Mouse (Mus musculus): ENCODE results near the gene Unc79. TPM values are rescaled to one million over a fixed set of nuclear protein-coding genes. Genes with fewer than 3 reads are reported as not detected.

Unc79 gene
- total and polyA plus RNA-seq, 3 experiments: 0.04 to 0.86 (median 0.05) TPM

DNA sequence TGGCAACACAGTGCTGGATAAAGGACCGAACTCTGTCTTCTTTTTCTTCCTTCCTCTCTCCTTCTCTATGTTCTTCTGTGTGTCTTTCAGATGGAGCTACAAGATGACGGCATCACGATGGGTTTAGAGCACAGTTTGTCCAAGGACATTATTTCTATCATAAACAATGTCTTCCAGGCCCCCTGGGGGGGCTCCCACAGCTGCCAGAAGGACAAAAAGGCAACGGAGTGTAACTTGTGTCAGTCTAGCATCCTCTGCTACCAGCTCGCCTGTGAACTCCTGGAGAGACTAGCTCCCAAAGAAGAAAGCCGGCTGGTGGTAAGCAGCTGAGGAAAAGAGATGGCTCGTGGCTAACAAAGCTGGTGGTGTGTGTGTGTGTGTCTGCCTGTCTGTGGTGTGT is 130.1 kb downstream of the Unc79 start:
- H3K9ac ChIP-seq (ENCODE audit: insufficient read depth, low read depth): no peak overlapping the region
- no peak overlapping the region for H3K27ac ChIP-seq (ENCODE audit: insufficient read depth, low read depth)
- H3K27me3 ChIP-seq (replicated peaks): peaks cover 2% of the 10 kb centered on the region
- in situ Hi-C loops (cut with MboI; ENCODE audit: low pct_ligation_motif_present, low pct_unique_long_range_greater_than_20kb, low sequenced_read_pairs): no loop called here
- no peak for DNase-seq (ENCODE audit: extremely low read depth)
- peaks cover 0 to 2% of the 10 kb centered on the region in 2 experiments; a peak in 1 of 4 replicates for H3K4me1 ChIP-seq (ENCODE audit: control insufficient read depth in 1 of 2, insufficient read depth in 2 of 2)
- H3K36me3 ChIP-seq (replicated peaks in 1 of 2; ENCODE audit: control insufficient read depth in 1 of 2, insufficient read depth in 1 of 2, low read length in 1 of 2): no peaks in the 10 kb centered on the region
- H3K79me2 ChIP-seq (replicated peaks; ENCODE audit: control insufficient read depth, extremely low read depth, insufficient read depth, poor library complexity, severe bottlenecking): no peaks in the 10 kb centered on the region
- no peak overlapping the region for H3K4me2 ChIP-seq (ENCODE audit: insufficient read depth, low read depth, poor library complexity, severe bottlenecking)
- TF ChIP-seq MAFK (IDR thresholded peaks at IDR 0.05; ENCODE audit: insufficient replicate concordance, low read length): no peak
- TF ChIP-seq NRF1 (IDR thresholded peaks at IDR 0.05; ENCODE audit: low read depth, low read length): no peak
- no peak for TF ChIP-seq JUND (conservative IDR thresholded peaks at IDR 0.05; ENCODE audit: low read depth, low read length)
- TF ChIP-seq SMC3 (IDR thresholded peaks at IDR 0.05; ENCODE audit: low read depth, low read length): no peak
- TF ChIP-seq MAX (IDR thresholded peaks at IDR 0.05; ENCODE audit: low read length): no peak
- no peak for TF ChIP-seq MEF2A (IDR thresholded peaks at IDR 0.05; ENCODE audit: borderline replicate concordance, low read depth, low read length)
- no peak for TF ChIP-seq MYC (IDR thresholded peaks at IDR 0.05; ENCODE audit: low read depth, low read length)
- no peaks in the 10 kb centered on the region for H3K9me3 ChIP-seq (replicated peaks; ENCODE audit: low read length)
- H3K4me3 ChIP-seq (replicated peaks in 1 of 3; ENCODE audit: low read depth in 2 of 3, low read length in 2 of 3, poor library complexity in 1 of 3): no peak overlapping the region
- dilution Hi-C loops (cut with MboI; ENCODE audit: extremely low pct_ligation_motif_present, extremely low pct_unique_long_range_greater_than_20kb, low sequenced_read_pairs): no loop called here

DNA sequence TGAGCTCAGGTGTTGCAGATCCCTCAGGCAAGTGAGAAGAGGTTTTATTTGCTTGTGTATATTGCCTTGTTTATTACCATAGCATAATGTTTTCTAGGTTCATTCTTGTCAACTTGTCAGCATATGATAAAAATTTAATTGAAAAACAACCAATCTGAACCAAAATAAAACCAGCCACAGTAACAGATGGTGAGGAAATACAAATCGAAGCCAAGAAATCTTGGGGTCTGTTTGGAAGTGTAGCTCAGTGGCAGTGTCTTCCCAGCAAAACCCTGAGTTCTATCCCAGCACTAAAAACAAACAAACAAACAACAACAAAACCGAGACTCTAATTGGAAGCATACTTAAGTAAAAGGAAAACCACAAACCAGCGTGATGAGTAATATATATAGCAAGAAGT is 131.4 kb downstream of the Unc79 start:
- no peak overlapping the region for H3K27ac ChIP-seq (ENCODE audit: insufficient read depth, low read depth)
- H3K9me3 ChIP-seq (replicated peaks; ENCODE audit: low read length): no peaks in the 10 kb centered on the region
- no peaks in the 10 kb centered on the region for H3K79me2 ChIP-seq (replicated peaks; ENCODE audit: control insufficient read depth, extremely low read depth, insufficient read depth, poor library complexity, severe bottlenecking)
- in situ Hi-C loops (cut with MboI; ENCODE audit: low pct_ligation_motif_present, low pct_unique_long_range_greater_than_20kb, low sequenced_read_pairs): no loop called here
- peaks cover 0 to 2% of the 10 kb centered on the region in 2 experiments; a peak in 1 of 4 replicates for H3K4me1 ChIP-seq (ENCODE audit: control insufficient read depth in 1 of 2, insufficient read depth in 2 of 2)
- peaks cover 2% of the 10 kb centered on the region for H3K27me3 ChIP-seq (replicated peaks)
- no peak overlapping the region for H3K9ac ChIP-seq (ENCODE audit: insufficient read depth, low read depth)
- no peak overlapping the region for H3K4me2 ChIP-seq (ENCODE audit: insufficient read depth, low read depth, poor library complexity, severe bottlenecking)
- dilution Hi-C loops (cut with MboI; ENCODE audit: extremely low pct_ligation_motif_present, extremely low pct_unique_long_range_greater_than_20kb, low sequenced_read_pairs): no loop called here
- TF ChIP-seq MAX (IDR thresholded peaks at IDR 0.05; ENCODE audit: low read length) (no peak), ELF1 (IDR thresholded peaks at IDR 0.05; ENCODE audit: low read depth, low read length) (no peak), ZKSCAN1 (IDR thresholded peaks at IDR 0.05; ENCODE audit: borderline replicate concordance, low read depth, low read length) (no peak), TBP (conservative IDR thresholded peaks at IDR 0.05; ENCODE audit: low read depth, low read length) (no peak), HCFC1 (IDR thresholded peaks at IDR 0.05; ENCODE audit: low read depth, low read length) (no peak), USF1 (IDR thresholded peaks at IDR 0.05; ENCODE audit: low read depth, low read length) (no peak), ETS1 (conservative IDR thresholded peaks at IDR 0.05; ENCODE audit: low read depth, low read length) (no peak), E2F4 (IDR thresholded peaks at IDR 0.05; ENCODE audit: insufficient replicate concordance, low read depth, low read length) (no peak), NRF1 (IDR thresholded peaks at IDR 0.05; ENCODE audit: low read depth, low read length) (no peak), UBTF (IDR thresholded peaks at IDR 0.05; ENCODE audit: low read depth, low read length) (no peak), ZNF384 (IDR thresholded peaks at IDR 0.05; ENCODE audit: low read depth, low read length) (no peak), SMC3 (IDR thresholded peaks at IDR 0.05; ENCODE audit: low read depth, low read length) (no peak), SIN3A (IDR thresholded peaks at IDR 0.05; ENCODE audit: low read length) (no peak), CHD1 (IDR thresholded peaks at IDR 0.05; ENCODE audit: low read depth, low read length) (no peak), POLR2A (IDR thresholded peaks at IDR 0.05; ENCODE audit: low read depth, low read length) (no peak), GABPA (IDR thresholded peaks at IDR 0.05; ENCODE audit: insufficient replicate concordance, low read depth, low read length) (no peak), CHD2 (IDR thresholded peaks at IDR 0.05; ENCODE audit: low read length) (no peak), USF2 (conservative IDR thresholded peaks at IDR 0.05; ENCODE audit: low read depth, low read length) (no peak), ZC3H11A (IDR thresholded peaks at IDR 0.05; ENCODE audit: low read depth, low read length) (no peak)
- H3K36me3 ChIP-seq (replicated peaks in 1 of 2; ENCODE audit: control insufficient read depth in 1 of 2, insufficient read depth in 1 of 2, low read length in 1 of 2): no peaks in the 10 kb centered on the region
- H3K4me3 ChIP-seq (replicated peaks in 1 of 3; ENCODE audit: low read depth in 2 of 3, low read length in 2 of 3, poor library complexity in 1 of 3): no peak overlapping the region
- no peak for DNase-seq (ENCODE audit: extremely low read depth)
